Mouse (Mus musculus): Measurements from ENCODE around the gene 1700016C15Rik. TPM values are rescaled to one million over a fixed set of nuclear protein-coding genes. Genes with fewer than 3 reads are reported as not detected.
A peak's percentile ranks its signal among the peaks of the same experiment; 100 is the strongest.

The 1700016C15Rik gene
- not detected for total RNA-seq (2021)
- long read RNA-seq, experiment 1, partial matches to known transcripts, result 0 of 5 reads
- long read RNA-seq, experiment 1, other reads (novel, unspliced or antisense), result 5 of 5 reads
- long read RNA-seq, experiment 2, result 0 reads

- DNase-seq (ENCODE audit: low spot score in 2 of 2), result no peak
- intact Hi-C loops (cut with DNase I), result no loop called here
Measured at GRCm38 (mm10) chr1:177729043-177730024, at the start of gene 1700016C15Rik. 1700016C15Rik (plus strand) TSS chr1:177729814.

DNA sequence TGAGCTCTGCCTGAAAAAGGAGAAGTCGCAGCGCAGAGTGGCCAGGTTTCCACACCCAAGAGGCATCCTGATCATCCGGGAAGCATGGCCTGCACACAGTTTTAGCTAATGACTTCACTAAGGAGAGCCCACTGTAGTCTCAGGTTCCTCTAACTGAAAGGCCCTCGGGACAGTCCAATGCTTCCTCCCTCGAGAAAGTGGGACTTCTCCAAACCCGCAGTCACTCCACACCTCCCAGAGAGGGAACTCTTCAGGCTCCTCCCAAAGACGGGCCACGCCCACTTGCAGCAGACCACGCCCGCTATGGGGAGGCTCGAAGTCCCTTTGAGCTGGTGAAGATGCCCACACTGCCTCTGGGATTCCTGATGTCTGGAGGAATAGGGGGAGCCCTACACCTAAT lies 48.4 kb upstream of the 1700016C15Rik start:
- no peak for DNase-seq (ENCODE audit: low spot score in 2 of 2)
- intact Hi-C loops (cut with DNase I), result loop anchor here (5.0 to 10.0 kb wide), 2 partner anchors 104 to 646 kb away; no protein-coding TSS in a partner anchor

GRCm38 (mm10) chr1:177683931-177684836 lies 45.4 kb upstream of the 1700016C15Rik start:
- intact Hi-C loops (cut with DNase I), result loop anchor here (2.0 to 10.0 kb wide), 5 partner anchors 107 to 805 kb away; no protein-coding TSS in a partner anchor
- DNase-seq (ENCODE audit: low spot score in 2 of 2), result no peak

DNA sequence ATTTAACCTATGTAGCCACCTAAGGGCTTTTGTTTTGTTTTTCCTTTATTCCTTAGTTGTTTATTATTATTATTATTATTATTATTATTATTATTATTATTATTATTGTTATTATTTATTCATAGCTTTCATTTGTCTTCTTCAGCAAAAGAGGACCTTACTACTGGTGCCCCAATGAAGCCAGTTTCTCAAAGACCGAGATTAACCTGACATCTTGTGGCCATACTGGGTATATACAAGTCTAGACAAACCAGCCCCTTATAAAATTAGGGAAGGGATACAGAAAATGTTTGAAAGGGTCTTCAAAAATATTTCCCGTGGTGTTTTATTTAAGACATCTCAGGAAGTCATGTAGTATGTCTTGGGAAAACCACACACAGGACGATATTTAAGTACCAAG lies 44.7 kb upstream of the 1700016C15Rik start:
- DNase-seq (ENCODE audit: low spot score in 2 of 2), result peak; percentile 45 to 63

DNA sequence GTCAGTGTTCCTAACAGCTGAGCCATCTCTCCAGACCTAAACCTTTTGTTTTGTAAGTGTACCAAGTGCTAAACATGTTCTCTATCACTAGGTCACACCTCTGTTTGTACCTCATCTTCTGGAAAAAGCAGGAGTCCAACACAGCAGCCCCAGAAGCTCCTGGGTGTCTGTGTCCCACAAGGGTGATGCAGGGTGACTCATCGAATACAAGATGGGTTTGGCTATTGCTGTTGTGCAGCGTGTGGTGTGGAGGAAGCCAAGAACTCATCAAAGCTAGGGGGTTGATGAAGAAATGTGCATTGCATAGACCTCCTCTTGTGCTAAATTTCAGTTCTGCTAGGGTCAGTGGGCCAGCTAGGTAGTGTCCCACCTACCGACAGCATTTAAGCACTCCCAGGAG lies 43.5 kb upstream of the 1700016C15Rik start:
- intact Hi-C loops (cut with DNase I), result loop anchor here (10.0 kb wide), 1 partner anchor 651 kb away; no protein-coding TSS in a partner anchor
- no peak for DNase-seq (ENCODE audit: low spot score in 2 of 2)

More for the DNA sequence above, 44.7 kb upstream of the 1700016C15Rik start:
- intact Hi-C loops (cut with DNase I), result loop anchor here (2.0 to 10.0 kb wide), 5 partner anchors 108 to 806 kb away; no protein-coding TSS in a partner anchor

DNA sequence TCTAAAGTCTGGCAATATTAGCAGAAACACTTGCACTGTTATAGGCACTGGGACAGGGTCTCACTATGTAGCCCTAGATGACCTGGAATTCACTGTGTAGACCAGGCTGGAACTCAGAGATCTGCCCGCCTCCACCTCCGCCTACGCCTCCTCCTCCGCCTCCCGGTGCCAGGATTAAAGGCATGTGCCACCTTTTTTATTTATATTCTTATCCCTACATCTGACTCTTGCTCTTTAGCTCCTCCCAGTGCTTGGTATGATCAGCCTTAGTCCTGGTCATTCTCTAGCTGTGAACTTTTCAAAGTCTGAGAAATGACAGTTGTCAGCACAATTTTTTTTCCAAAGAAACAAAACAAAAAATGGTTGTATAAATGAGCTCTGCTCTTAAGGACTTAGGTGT lies 42.6 kb upstream of the 1700016C15Rik start:
- intact Hi-C loops (cut with DNase I), result loop anchor here (10.0 kb wide), 1 partner anchor 652 kb away; no protein-coding TSS in a partner anchor
- DNase-seq (ENCODE audit: low spot score in 2 of 2), result no peak

DNA sequence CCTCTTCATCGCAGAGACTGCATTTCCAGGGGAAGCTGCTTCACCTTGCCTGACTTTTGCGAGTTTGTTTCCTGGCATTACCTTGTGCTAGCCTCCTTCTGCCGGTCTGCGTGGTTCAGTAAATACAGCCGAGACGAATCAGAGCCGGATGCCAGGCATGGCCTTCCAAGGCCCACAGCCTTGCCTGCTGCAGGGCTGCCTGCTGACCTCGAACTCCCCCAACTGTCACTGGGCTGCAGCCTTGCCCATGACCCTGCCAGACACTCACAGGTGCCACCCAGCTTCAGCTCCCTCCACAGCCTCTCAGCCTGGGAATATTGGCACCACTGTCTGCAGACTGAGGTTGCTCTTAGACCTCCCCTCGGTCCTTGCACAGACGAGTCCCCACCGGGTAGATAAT lies 37.1 kb upstream of the 1700016C15Rik start:
- DNase-seq (ENCODE audit: low spot score in 2 of 2), result no peak
- intact Hi-C loops (cut with DNase I), result no loop called here

DNA sequence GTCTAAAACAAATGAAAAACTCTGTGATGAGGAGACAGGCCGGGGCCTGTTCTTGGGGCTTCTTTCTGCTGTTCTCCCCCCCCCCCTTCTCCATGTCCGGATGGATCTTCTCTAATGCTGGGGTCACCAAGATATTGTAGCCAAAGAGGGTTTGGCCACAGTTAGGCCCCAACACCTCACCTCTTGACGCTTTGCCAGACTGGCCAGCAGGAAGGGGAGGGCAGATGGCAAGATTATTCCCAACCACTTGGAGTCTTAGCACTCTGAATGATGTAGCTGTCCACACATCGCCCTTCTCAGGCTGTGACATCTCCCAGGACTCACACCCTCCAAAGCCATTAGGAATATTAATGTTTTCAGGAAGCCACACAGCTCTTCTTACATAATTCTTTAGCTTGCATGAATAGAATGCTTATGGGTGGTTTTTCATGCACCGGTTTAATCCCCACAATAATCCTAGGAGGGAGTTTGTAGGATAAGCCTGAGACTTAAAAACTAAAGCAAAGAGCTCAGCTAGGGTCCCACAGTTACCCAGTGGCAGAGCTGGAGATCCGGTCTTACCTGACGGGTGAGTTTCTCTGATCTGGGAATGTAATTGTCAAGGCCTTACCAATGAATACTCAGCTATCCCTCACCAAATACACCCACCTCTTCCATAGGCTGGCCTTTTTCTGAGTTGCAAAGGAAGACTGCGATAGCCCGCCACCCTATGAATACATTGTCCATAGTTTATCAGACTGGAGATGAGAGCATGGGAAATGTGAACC lies 35.9 kb upstream of the 1700016C15Rik start:
- no peak for DNase-seq (ENCODE audit: low spot score in 2 of 2)
- intact Hi-C loops (cut with DNase I), result no loop called here

DNA sequence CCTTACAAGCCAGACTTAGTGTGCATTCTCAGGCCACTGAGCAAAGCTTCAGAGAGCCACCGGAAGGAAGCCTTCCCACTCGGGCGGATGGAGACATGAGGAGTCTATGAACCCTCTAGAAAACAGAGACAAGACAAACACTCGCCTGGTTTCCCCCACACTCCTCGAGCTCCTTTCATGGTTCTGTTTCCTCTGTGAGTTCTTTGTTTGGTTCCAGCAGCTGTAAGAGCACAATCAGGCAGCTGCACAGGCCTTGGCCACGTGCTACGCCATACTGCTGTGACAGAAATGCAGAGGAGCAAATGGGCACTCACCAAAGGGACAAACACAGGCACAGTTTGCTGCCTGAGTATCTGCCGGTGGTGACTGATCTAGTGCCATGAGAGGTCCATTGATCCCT lies 29.1 kb upstream of the 1700016C15Rik start:
- intact Hi-C loops (cut with DNase I), result loop anchor here (5.0 kb wide), 1 partner anchor 823 kb away; no protein-coding TSS in a partner anchor
- DNase-seq (ENCODE audit: low spot score in 2 of 2), result peak in 1 of 2 experiments; percentile 46

- intact Hi-C loops (cut with DNase I), result loop anchor here (5.0 kb wide), 1 partner anchor 825 kb away; no protein-coding TSS in a partner anchor
- DNase-seq (ENCODE audit: low spot score in 2 of 2), result peak; percentile 91 to 92
Measured at GRCm38 (mm10) chr1:177702481-177703146, 27.0 kb upstream of the 1700016C15Rik start.

DNA sequence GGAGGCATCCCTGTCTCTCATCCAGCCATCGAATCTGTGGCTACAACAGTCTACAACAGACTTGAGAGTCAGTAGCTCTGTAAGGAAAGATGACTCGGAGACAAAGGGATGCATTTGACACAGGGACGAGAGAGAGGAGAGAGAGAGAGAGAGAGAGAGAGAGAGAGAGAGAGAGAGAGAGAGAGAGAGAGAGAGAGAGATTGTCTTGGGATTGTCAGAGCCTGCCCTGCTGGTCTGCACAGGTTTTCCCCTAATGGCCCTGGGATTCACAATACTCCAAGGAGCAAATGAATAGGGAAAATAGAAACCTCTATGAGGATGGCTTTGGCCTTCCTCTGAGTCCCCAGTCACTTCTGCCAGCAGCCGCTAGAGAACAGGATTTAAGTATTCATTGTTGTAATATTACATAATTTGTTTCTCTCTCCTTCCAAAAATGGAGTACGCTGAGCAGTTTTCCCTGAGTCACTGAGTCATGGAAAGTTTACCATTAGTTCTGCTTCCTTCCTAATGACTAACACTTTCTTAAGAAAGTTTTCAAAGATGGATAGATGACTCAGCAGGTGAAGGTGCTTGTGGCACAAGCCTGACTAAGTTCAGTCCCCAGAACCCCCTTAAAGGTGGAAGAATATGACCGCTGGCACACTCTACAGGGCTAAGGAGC lies 26.3 kb upstream of the 1700016C15Rik start:
- intact Hi-C loops (cut with DNase I), result loop anchor here (5.0 kb wide), 1 partner anchor 826 kb away; no protein-coding TSS in a partner anchor
- DNase-seq (ENCODE audit: low spot score in 2 of 2), result no peak

- intact Hi-C loops (cut with DNase I), result no loop called here
- no peak for DNase-seq (ENCODE audit: low spot score in 2 of 2)
Measured at GRCm38 (mm10) chr1:177705204-177705603, 24.4 kb upstream of the 1700016C15Rik start.

- no peak for DNase-seq (ENCODE audit: low spot score in 2 of 2)
- intact Hi-C loops (cut with DNase I), result no loop called here
Measured at GRCm38 (mm10) chr1:177707571-177707970, 22.0 kb upstream of the 1700016C15Rik start.

DNA sequence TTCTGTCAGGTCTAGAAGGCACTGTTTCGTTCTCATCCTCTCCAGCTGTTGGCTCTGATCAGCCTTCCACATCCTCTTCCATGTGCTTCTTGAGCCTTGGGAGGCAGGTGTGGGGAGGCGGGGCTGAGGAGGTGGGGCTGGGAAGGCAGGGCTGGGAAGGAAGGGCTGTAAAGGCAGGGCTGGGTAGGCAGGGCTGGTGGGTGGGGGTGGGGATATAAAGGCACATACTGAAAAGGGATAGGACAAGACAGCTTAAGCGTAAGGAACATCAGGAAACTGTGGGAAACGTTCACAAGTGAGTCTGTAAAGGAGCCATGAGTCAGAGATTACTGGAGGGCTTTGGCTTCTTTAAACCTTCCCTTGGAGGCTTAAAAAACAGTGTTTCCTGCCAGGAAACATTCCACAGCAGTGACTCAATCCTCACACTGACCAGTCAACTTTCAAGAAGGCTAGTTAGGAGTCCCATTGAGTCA lies 21.0 kb upstream of the 1700016C15Rik start:
- intact Hi-C loops (cut with DNase I), result no loop called here
- DNase-seq (ENCODE audit: low spot score in 2 of 2), result no peak

DNA sequence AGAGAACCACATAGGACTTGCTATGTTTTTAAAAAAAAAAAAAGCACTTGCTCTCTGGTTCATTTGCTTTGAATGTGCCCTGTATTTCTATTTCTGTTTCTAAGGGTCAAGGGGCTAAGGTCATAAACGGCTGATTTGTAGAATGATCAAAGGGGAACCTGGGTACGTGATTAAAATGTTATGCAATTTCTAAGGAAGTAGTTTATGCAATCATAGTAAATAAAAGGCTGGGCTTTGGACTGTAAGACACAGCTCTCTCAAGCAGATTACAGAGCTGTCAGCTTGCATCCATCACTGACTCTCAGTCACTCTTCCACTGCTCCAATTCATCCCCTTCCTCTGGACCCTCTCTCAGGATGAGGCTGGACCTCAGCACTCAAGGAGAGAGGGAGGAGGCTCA lies 18.6 kb upstream of the 1700016C15Rik start:
- no peak for DNase-seq (ENCODE audit: low spot score in 2 of 2)
- intact Hi-C loops (cut with DNase I), result no loop called here

DNA sequence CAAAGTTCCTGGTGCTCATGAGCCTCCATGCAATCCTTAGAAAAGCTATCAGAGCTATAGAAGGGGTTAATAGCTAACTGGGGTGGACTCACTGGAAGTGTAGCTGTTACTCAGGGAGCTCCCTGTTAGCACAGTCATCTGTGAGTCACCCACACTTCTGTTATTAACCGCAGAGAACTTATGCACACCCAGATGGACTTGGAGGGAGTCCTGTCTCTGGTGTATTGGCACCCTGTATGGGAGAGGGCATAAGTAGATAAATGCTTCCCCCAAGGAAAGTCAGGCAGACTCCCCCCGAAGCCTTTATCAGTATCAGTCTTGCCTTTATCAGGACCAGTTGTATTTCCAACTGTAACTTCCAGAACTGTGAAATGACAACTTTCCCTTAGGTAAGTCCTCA lies 18.2 kb upstream of the 1700016C15Rik start:
- no peak for DNase-seq (ENCODE audit: low spot score in 2 of 2)
- intact Hi-C loops (cut with DNase I), result no loop called here

- intact Hi-C loops (cut with DNase I), result no loop called here
- no peak for DNase-seq (ENCODE audit: low spot score in 2 of 2)
Measured at GRCm38 (mm10) chr1:177713635-177714396, 15.8 kb upstream of the 1700016C15Rik start.
